Mouse (Mus musculus) lung, postnatal 36 days (tissue): ENCODE results near the gene Mb.
A peak's percentile ranks its signal among the peaks of the same experiment; 100 is the strongest.

ENCODE experiments used
- DNase-seq: peaks from one replicate; pipeline ENCODE4 v3.0.0; 2022; ENCODE audit warnings: mixed read lengths

Mb gene

GRCm38 (mm10) chr15:76973855-76974651 is 76.4 kb downstream of the Mb start:
- peak; percentile 94 for DNase-seq

- no peak for DNase-seq
Measured at GRCm38 (mm10) chr15:76973272-76973854, 77.1 kb downstream of the Mb start.

GRCm38 (mm10) chr15:76972661-76973060 is 77.8 kb downstream of the Mb start:
- DNase-seq, result no peak
